Comparison of ENCODE assay signal across 8 mouse cellular contexts in genomic region chr10:127619941-127620405, GRCm38 (mm10). TPM values are rescaled to one million over a fixed set of nuclear protein-coding genes. Genes with fewer than 3 reads are reported as not detected.
DNase-seq lines count a peak whose midpoint lies in the region; ATAC-seq and TF ChIP-seq lines count a peak whose summit lies in the region.

No protein-coding gene starts in this region.

- intact Hi-C loops in gastrocnemius, postnatal 36 days (cut with DNase I): loop anchor here (2.0 kb wide), 1 partner anchor 43 kb away; no protein-coding TSS in a partner anchor

- no peaks in the 10 kb centered on the region for H3K9me3 ChIP-seq in E14TG2a.4 (ENCODE audit: low read length)
- no peaks in the 10 kb centered on the region for H3K9me3 ChIP-seq in embryonic facial prominence, embryonic 15.5 days (replicated peaks)
- no peaks in the 10 kb centered on the region for H3K9me3 ChIP-seq in intestine, embryonic 16.5 days (ENCODE audit: control insufficient read depth, low read length)
- no peaks in the 10 kb centered on the region for H3K9me3 ChIP-seq in midbrain, embryonic 13.5 days

- peaks cover 23% of the 10 kb centered on the region for H3K27me3 ChIP-seq in E14TG2a.4 (ENCODE audit: insufficient read depth, low read length)
- no peaks in the 10 kb centered on the region for H3K27me3 ChIP-seq in embryonic facial prominence, embryonic 15.5 days
- H3K27me3 ChIP-seq in intestine, embryonic 16.5 days (replicated peaks; ENCODE audit: control insufficient read depth, insufficient read depth, low read length): no peaks in the 10 kb centered on the region
- no peaks in the 10 kb centered on the region for H3K27me3 ChIP-seq in midbrain, embryonic 13.5 days

- H3K4me2 ChIP-seq in embryonic facial prominence, embryonic 15.5 days (replicated peaks): peak overlapping the region; percentile 80
- peak overlapping the region; percentile 91 for H3K4me2 ChIP-seq in intestine, embryonic 16.5 days (ENCODE audit: low read depth, low read length)
- H3K4me2 ChIP-seq in midbrain, embryonic 13.5 days (replicated peaks): peak overlapping the region; percentile 84

- peaks cover 4% of the 10 kb centered on the region for H3K36me3 ChIP-seq in E14TG2a.4 (ENCODE audit: insufficient read depth, low read length)
- no peaks in the 10 kb centered on the region for H3K36me3 ChIP-seq in embryonic facial prominence, embryonic 15.5 days
- no peaks in the 10 kb centered on the region for H3K36me3 ChIP-seq in intestine, embryonic 16.5 days (ENCODE audit: control insufficient read depth, insufficient read depth, low read length)
- peaks cover 2% of the 10 kb centered on the region; the same call in 1 of the 2 replicates for H3K36me3 ChIP-seq in midbrain, embryonic 13.5 days

- ATAC-seq in embryonic facial prominence, embryonic 15.5 days (ENCODE audit: insufficient number of reproducible peaks, low FRiP score, low TSS enrichment, low read depth): no peak
- ATAC-seq in intestine, embryonic 16.5 days: peak; percentile 3; the same call in 1 of the 2 replicates
- peak; percentile 7 for ATAC-seq in midbrain, embryonic 13.5 days

- peaks cover 65% of the 10 kb centered on the region for H3K4me1 ChIP-seq in E14TG2a.4 (replicated peaks; ENCODE audit: low read depth, low read length)
- H3K4me1 ChIP-seq in embryonic facial prominence, embryonic 15.5 days: peaks cover 59% of the 10 kb centered on the region
- H3K4me1 ChIP-seq in intestine, embryonic 16.5 days (ENCODE audit: control insufficient read depth, insufficient read depth, low read length): peaks cover 48% of the 10 kb centered on the region
- peaks cover 59% of the 10 kb centered on the region for H3K4me1 ChIP-seq in midbrain, embryonic 13.5 days (replicated peaks)

- TF ChIP-seq CTCF in E14TG2a.4 (conservative IDR thresholded peaks at IDR 0.05; ENCODE audit: low read length): no peak

- H3K27ac ChIP-seq in embryonic facial prominence, embryonic 15.5 days (replicated peaks): peak overlapping the region; percentile 98
- peak overlapping the region; percentile 99 for H3K27ac ChIP-seq in intestine, embryonic 16.5 days (ENCODE audit: low read length)
- H3K27ac ChIP-seq in midbrain, embryonic 13.5 days: peak overlapping the region; percentile 94

- WGBS in embryonic facial prominence, embryonic 15.5 days: under 1% methylated on average over 12 of the region's 12 CpGs
- WGBS in intestine, embryonic 16.5 days: 6% methylated on average over 12 of the region's 12 CpGs
- WGBS in midbrain, embryonic 13.5 days: 0% methylated on average over 12 of the region's 12 CpGs

- DNase-seq in gastrocnemius, adult 18-20 months (ENCODE audit: low spot score): peak; percentile 32
- DNase-seq in gastrocnemius, postnatal 36 days: no peak
- no peak for DNase-seq in natural killer cell, adult 2 months (ENCODE audit: low spot score in 2 of 2)
- no peak for DNase-seq in left cerebral cortex, adult 11 months (ENCODE audit: low spot score)

- peak overlapping the region; percentile 82 for H3K9ac ChIP-seq in embryonic facial prominence, embryonic 15.5 days
- H3K9ac ChIP-seq in intestine, embryonic 16.5 days (ENCODE audit: low read depth, low read length): peak overlapping the region; percentile 87
- H3K9ac ChIP-seq in midbrain, embryonic 13.5 days (replicated peaks): peak overlapping the region; percentile 97

- peak overlapping the region; percentile 79 for H3K4me3 ChIP-seq in E14TG2a.4 (replicated peaks; ENCODE audit: low read length)
- peak overlapping the region; percentile 74 for H3K4me3 ChIP-seq in embryonic facial prominence, embryonic 15.5 days (replicated peaks)
- peak overlapping the region; percentile 78 for H3K4me3 ChIP-seq in intestine, embryonic 16.5 days (ENCODE audit: low read length)
- H3K4me3 ChIP-seq in midbrain, embryonic 13.5 days (replicated peaks): peak overlapping the region; percentile 91

RNA-seq across cellular contexts. Expression of gene Lrp1, which starts 1.0 kb away (rescaled TPM):
- total RNA-seq in gastrocnemius, adult 18-20 months (2021): 10 to 100 TPM; 40.8 to 43.4 TPM
- 10 to 100 TPM; 48.6 to 49.1 TPM for total RNA-seq in gastrocnemius, postnatal 36 days (2021)
- polyA plus RNA-seq in embryonic facial prominence, embryonic 15.5 days (2015; fragmentation: Nextera tagmentation; extraction: Ambion mirVana): 161 and 163 TPM in 2 replicates
- polyA plus RNA-seq in intestine, embryonic 16.5 days (2015; fragmentation: Nextera tagmentation; extraction: Ambion mirVana): 64.6 and 67.0 TPM in 2 replicates
- polyA plus RNA-seq in midbrain, embryonic 13.5 days (2015; fragmentation: Nextera tagmentation; extraction: Ambion mirVana): 98.2 and 99.4 TPM in 2 replicates

RNA-seq across cellular contexts. Expression of gene Stat6, which starts 22.8 kb away (rescaled TPM):
- total RNA-seq in gastrocnemius, adult 18-20 months (2021): 10 to 100 TPM; 16.0 to 17.9 TPM
- 10 to 100 TPM; 15.4 to 15.5 TPM for total RNA-seq in gastrocnemius, postnatal 36 days (2021)
- 35.3 and 36.2 TPM in 2 replicates for polyA plus RNA-seq in embryonic facial prominence, embryonic 15.5 days (2015; fragmentation: Nextera tagmentation; extraction: Ambion mirVana)
- polyA plus RNA-seq in intestine, embryonic 16.5 days (2015; fragmentation: Nextera tagmentation; extraction: Ambion mirVana): 46.8 and 49.3 TPM in 2 replicates
- polyA plus RNA-seq in midbrain, embryonic 13.5 days (2015; fragmentation: Nextera tagmentation; extraction: Ambion mirVana): 3.8 and 4.3 TPM in 2 replicates

RNA-seq across cellular contexts. Expression of gene Nemp1, which starts 46.7 kb away (rescaled TPM):
- total RNA-seq in gastrocnemius, adult 18-20 months (2021): 1 to 10 TPM; 2.5 to 2.7 TPM
- total RNA-seq in gastrocnemius, postnatal 36 days (2021): 1 to 10 TPM; 1.9 to 2.1 TPM
- 10.1 and 11.3 TPM in 2 replicates for polyA plus RNA-seq in embryonic facial prominence, embryonic 15.5 days (2015; fragmentation: Nextera tagmentation; extraction: Ambion mirVana)
- polyA plus RNA-seq in intestine, embryonic 16.5 days (2015; fragmentation: Nextera tagmentation; extraction: Ambion mirVana): 4.8 and 5.9 TPM in 2 replicates
- polyA plus RNA-seq in midbrain, embryonic 13.5 days (2015; fragmentation: Nextera tagmentation; extraction: Ambion mirVana): 4.6 and 4.8 TPM in 2 replicates

RNA-seq across cellular contexts. Expression of gene Nab2, which starts 48.4 kb away (rescaled TPM):
- total RNA-seq in gastrocnemius, adult 18-20 months (2021): 1 to 10 TPM; 3.4 to 3.5 TPM
- total RNA-seq in gastrocnemius, postnatal 36 days (2021): 1 to 10 TPM; 2.3 to 4.4 TPM
- polyA plus RNA-seq in embryonic facial prominence, embryonic 15.5 days (2015; fragmentation: Nextera tagmentation; extraction: Ambion mirVana): 30.8 and 33.2 TPM in 2 replicates
- polyA plus RNA-seq in intestine, embryonic 16.5 days (2015; fragmentation: Nextera tagmentation; extraction: Ambion mirVana): 7.5 and 8.4 TPM in 2 replicates
- 1.2 and 1.8 TPM in 2 replicates for polyA plus RNA-seq in midbrain, embryonic 13.5 days (2015; fragmentation: Nextera tagmentation; extraction: Ambion mirVana)
